Mouse (Mus musculus) MEL (cell line): Measurements from ENCODE around the gene Cbx5. TPM values are rescaled to one million over a fixed set of nuclear protein-coding genes. Genes with fewer than 3 reads are reported as not detected.

Source experiments
- DNase-seq: peaks from one replicate; pipeline ENCODE4 v3.0.0; 2011; ENCODE audit warnings: low read depth, low spot score
- H3K27ac ChIP-seq: 2 replicates; pipeline ENCODE4 v1.5.1; 2012; ENCODE audit warnings: low read depth, mild to moderate bottlenecking, control low read depth, low read length, moderate library complexity; ENCODE audit not compliant: control insufficient read depth
- H3K27me3 ChIP-seq, 2 experiments: fragments of 150-350 bp in 1 of 2; sonication (generic) in 1 of 2; 2 replicates each; pipeline ENCODE4 v1.6.1; 2012; ENCODE audit warnings: low read length in 2 of 2, mild to moderate bottlenecking in 2 of 2, improper control_type of control experiment in 1 of 2, moderate library complexity in 1 of 2; ENCODE audit not compliant: insufficient read depth in 2 of 2, control insufficient read depth in 1 of 2
- H3K36me3 ChIP-seq, 2 experiments: 2 replicates each; pipeline ENCODE4 v1.6.1; 2012 to 2014; ENCODE audit warnings: low read length in 2 of 2, improper control_type of control experiment in 1 of 2, inconsistent platforms in 1 of 2, mild to moderate bottlenecking in 1 of 2; ENCODE audit not compliant: insufficient read depth in 2 of 2, control insufficient read depth in 1 of 2
- H3K4me1 ChIP-seq, 2 experiments: fragments of 150-350 bp in 1 of 2; sonication (generic) in 1 of 2; 2 replicates each; pipeline ENCODE4 v1.6.1; 2012; ENCODE audit warnings: low read length in 2 of 2, improper control_type of control experiment in 1 of 2, mild to moderate bottlenecking in 1 of 2; ENCODE audit not compliant: insufficient read depth in 2 of 2, control insufficient read depth in 1 of 2
- H3K4me3 ChIP-seq, 2 experiments: fragments of 150-350 bp in 1 of 2; sonication (generic) in 1 of 2; 2 replicates each; pipeline ENCODE4 v1.5.1; 2012; ENCODE audit warnings: low read depth in 2 of 2, low read length in 2 of 2, mild to moderate bottlenecking in 2 of 2, moderate library complexity in 2 of 2, control low read depth in 1 of 2, improper control_type of control experiment in 1 of 2; ENCODE audit not compliant: control insufficient read depth in 1 of 2, insufficient read depth in 1 of 2
- H3K79me2 ChIP-seq: 2 replicates; pipeline ENCODE4 v1.6.1; 2012; ENCODE audit warnings: mild to moderate bottlenecking, low read length, moderate library complexity; ENCODE audit not compliant: control insufficient read depth, poor library complexity, insufficient read depth
- H3K9ac ChIP-seq: 2 replicates; pipeline ENCODE4 v1.6.1; 2012; ENCODE audit warnings: low read depth, mild to moderate bottlenecking, control low read depth, low read length, moderate library complexity; ENCODE audit not compliant: control insufficient read depth, poor library complexity, severe bottlenecking
- H3K9me3 ChIP-seq: fragments of 150-350 bp; sonication (generic); replicated peaks from 2 replicates; pipeline ENCODE4 v1.6.1; 2012; ENCODE audit warnings: mild to moderate bottlenecking, low read length, improper control_type of control experiment, moderate library complexity; ENCODE audit not compliant: insufficient read depth
- BHLHE40 ChIP-seq: IDR thresholded peaks from 2 replicates; pipeline ENCODE4 v1.6.1; 2012; ENCODE audit warnings: low read depth, mild to moderate bottlenecking, inconsistent platforms, low read length, improper control_type of control experiment, borderline replicate concordance
- CHD2 ChIP-seq: IDR thresholded peaks from 2 replicates; pipeline ENCODE4 v1.6.1; 2011; ENCODE audit warnings: low read length, improper control_type of control experiment
- CTCF ChIP-seq, 3 experiments: IDR thresholded peaks in 2 of 3; conservative IDR thresholded peaks in 1 of 3; 2 replicates each; pipeline ENCODE4 v1.5.1; 2011 to 2012; ENCODE audit warnings: low read length in 3 of 3, low read depth in 2 of 3, mild to moderate bottlenecking in 2 of 3, improper control_type of control experiment in 1 of 3, inconsistent platforms in 1 of 3, mixed read lengths in 1 of 3, moderate library complexity in 1 of 3; ENCODE audit not compliant: control insufficient read depth in 1 of 3, insufficient read depth in 1 of 3, poor library complexity in 1 of 3, severe bottlenecking in 1 of 3
- E2F4 ChIP-seq: IDR thresholded peaks from 2 replicates; pipeline ENCODE4 v1.6.1; 2011; ENCODE audit warnings: low read depth, low read length, improper control_type of control experiment, borderline replicate concordance
- ELF1 ChIP-seq: IDR thresholded peaks from 2 replicates; pipeline ENCODE4 v1.6.1; 2014; ENCODE audit warnings: low read depth, mild to moderate bottlenecking, inconsistent platforms, low read length, improper control_type of control experiment, moderate library complexity
- EP300 ChIP-seq, 2 experiments: IDR thresholded peaks; 2 replicates each; pipeline ENCODE4 v1.6.1; 2011; ENCODE audit warnings: improper control_type of control experiment in 2 of 2, low read length in 2 of 2, low read depth in 1 of 2, mild to moderate bottlenecking in 1 of 2
- ETS1 ChIP-seq: IDR thresholded peaks from 2 replicates; pipeline ENCODE4 v1.6.1; 2012; ENCODE audit warnings: low read depth, mild to moderate bottlenecking, inconsistent platforms, low read length, improper control_type of control experiment, moderate library complexity
- GABPA ChIP-seq: IDR thresholded peaks from 2 replicates; pipeline ENCODE4 v1.6.1; 2012; ENCODE audit warnings: low read depth, mild to moderate bottlenecking, inconsistent platforms, low read length, improper control_type of control experiment, moderate library complexity
- GATA1 ChIP-seq: IDR thresholded peaks from 2 replicates; pipeline ENCODE4 v1.6.1; 2011; ENCODE audit warnings: low read depth, low read length, improper control_type of control experiment
- HCFC1 ChIP-seq: IDR thresholded peaks from 2 replicates; pipeline ENCODE4 v1.6.1; 2012; ENCODE audit warnings: low read depth, mild to moderate bottlenecking, inconsistent platforms, low read length, improper control_type of control experiment, moderate library complexity
- JUND ChIP-seq: IDR thresholded peaks from 2 replicates; pipeline ENCODE4 v1.6.1; 2011; ENCODE audit warnings: low read depth, mild to moderate bottlenecking, improper control_type of control experiment, low read length
- KAT2A ChIP-seq: conservative IDR thresholded peaks from 2 replicates; pipeline ENCODE4 v1.6.1; 2012; ENCODE audit warnings: low read depth, low read length, improper control_type of control experiment, inconsistent platforms
- MAFK ChIP-seq: IDR thresholded peaks from 2 replicates; pipeline ENCODE4 v1.6.1; 2011; ENCODE audit warnings: low read depth, mild to moderate bottlenecking, low read length, improper control_type of control experiment, borderline replicate concordance
- MAX ChIP-seq: IDR thresholded peaks from 2 replicates; pipeline ENCODE4 v1.6.1; 2011; ENCODE audit warnings: low read length, improper control_type of control experiment
- MAZ ChIP-seq: IDR thresholded peaks from 2 replicates; pipeline ENCODE4 v1.6.1; 2012; ENCODE audit warnings: low read depth, mild to moderate bottlenecking, inconsistent platforms, low read length, improper control_type of control experiment
- MEF2A ChIP-seq: IDR thresholded peaks from 2 replicates; pipeline ENCODE4 v1.6.1; 2014; ENCODE audit warnings: low read depth, mild to moderate bottlenecking, inconsistent platforms, low read length, improper control_type of control experiment; ENCODE audit not compliant: poor library complexity, insufficient replicate concordance, severe bottlenecking; ENCODE audit errors: extremely low read depth
- MXI1 ChIP-seq: IDR thresholded peaks from 2 replicates; pipeline ENCODE4 v1.6.1; 2011; ENCODE audit warnings: mild to moderate bottlenecking, low read depth, low read length, improper control_type of control experiment
- MYB ChIP-seq: IDR thresholded peaks from 2 replicates; pipeline ENCODE4 v1.6.1; 2011; ENCODE audit warnings: mild to moderate bottlenecking, low read depth, low read length, improper control_type of control experiment
- NELFE ChIP-seq: IDR thresholded peaks from 2 replicates; pipeline ENCODE4 v1.6.1; 2011; ENCODE audit warnings: low read depth, low read length, improper control_type of control experiment
- NRF1 ChIP-seq: IDR thresholded peaks from 2 replicates; pipeline ENCODE4 v1.6.1; 2014; ENCODE audit warnings: low read depth, mild to moderate bottlenecking, inconsistent platforms, low read length, improper control_type of control experiment, moderate library complexity; ENCODE audit not compliant: poor library complexity, insufficient read depth, severe bottlenecking
- POLR2A ChIP-seq, 2 experiments: IDR thresholded peaks; 2 replicates each; pipeline ENCODE4 v1.6.1; 2011 to 2012; ENCODE audit warnings: low read length in 2 of 2, mild to moderate bottlenecking in 2 of 2, control low read depth in 1 of 2, improper control_type of control experiment in 1 of 2, low read depth in 1 of 2, moderate library complexity in 1 of 2; ENCODE audit not compliant: control insufficient read depth in 1 of 2, insufficient read depth in 1 of 2, poor library complexity in 1 of 2
- POLR2AphosphoS2 ChIP-seq: IDR thresholded peaks from 2 replicates; pipeline ENCODE4 v1.6.1; 2011; ENCODE audit warnings: low read length, improper control_type of control experiment
- POLR2AphosphoS5 ChIP-seq: IDR thresholded peaks from 2 replicates; pipeline ENCODE4 v1.6.1; 2012; ENCODE audit warnings: low read depth, borderline replicate concordance, mild to moderate bottlenecking, inconsistent platforms, low read length, moderate library complexity, mixed read lengths
- RAD21 ChIP-seq: IDR thresholded peaks from 2 replicates; pipeline ENCODE4 v1.6.1; 2011; ENCODE audit warnings: mild to moderate bottlenecking, low read depth, low read length, improper control_type of control experiment
- RCOR1 ChIP-seq: IDR thresholded peaks from 2 replicates; pipeline ENCODE4 v1.6.1; 2012; ENCODE audit warnings: low read depth, mild to moderate bottlenecking, inconsistent platforms, low read length, improper control_type of control experiment
- SIN3A ChIP-seq: IDR thresholded peaks from 2 replicates; pipeline ENCODE4 v1.6.1; 2012; ENCODE audit warnings: low read length, improper control_type of control experiment, inconsistent platforms
- TAL1 ChIP-seq: IDR thresholded peaks from 2 replicates; pipeline ENCODE4 v1.6.1; 2012; ENCODE audit warnings: mild to moderate bottlenecking, inconsistent platforms, low read length, moderate library complexity, mixed read lengths
- TBP ChIP-seq: IDR thresholded peaks from 2 replicates; pipeline ENCODE4 v1.8.0; 2011; ENCODE audit warnings: low read depth, low read length, improper control_type of control experiment
- TCF12 ChIP-seq: IDR thresholded peaks from 2 replicates; pipeline ENCODE4 v1.6.1; 2014; ENCODE audit warnings: low read depth, mild to moderate bottlenecking, inconsistent platforms, low read length, improper control_type of control experiment, moderate library complexity
- USF1 ChIP-seq: IDR thresholded peaks from 2 replicates; pipeline ENCODE4 v1.6.1; 2014; ENCODE audit warnings: low read depth, mild to moderate bottlenecking, inconsistent platforms, low read length, improper control_type of control experiment, moderate library complexity
- USF2 ChIP-seq, 2 experiments: IDR thresholded peaks; 2 replicates each; pipeline ENCODE4 v1.6.1; 2011 to 2012; ENCODE audit warnings: improper control_type of control experiment in 2 of 2, low read length in 2 of 2, borderline replicate concordance in 1 of 2, inconsistent platforms in 1 of 2, low read depth in 1 of 2, mild to moderate bottlenecking in 1 of 2; ENCODE audit not compliant: insufficient read depth in 1 of 2
- ZC3H11A ChIP-seq: IDR thresholded peaks from 2 replicates; pipeline ENCODE4 v1.6.1; 2012; ENCODE audit warnings: low read depth, mild to moderate bottlenecking, inconsistent platforms, low read length, improper control_type of control experiment
- ZKSCAN1 ChIP-seq: IDR thresholded peaks from 2 replicates; pipeline ENCODE4 v1.6.1; 2012; ENCODE audit warnings: low read depth, mild to moderate bottlenecking, inconsistent platforms, low read length, improper control_type of control experiment, moderate library complexity
- ZMIZ1 ChIP-seq: IDR thresholded peaks from 2 replicates; pipeline ENCODE4 v1.6.1; 2012; ENCODE audit warnings: low read depth, mild to moderate bottlenecking, inconsistent platforms, low read length, improper control_type of control experiment, moderate library complexity
- ZNF384 ChIP-seq: IDR thresholded peaks from 2 replicates; pipeline ENCODE4 v1.6.1; 2012; ENCODE audit warnings: low read depth, mild to moderate bottlenecking, inconsistent platforms, low read length, improper control_type of control experiment
- polyA plus RNA-seq, 2 experiments: library from polyadenylated mRNA; stranded (reverse) in 1 of 2; unstranded in 1 of 2; fragments of >175 nt in 1 of 2; fragments of >200 nt in 1 of 2; gene quantifications; 2 replicates each; pipeline versions ENCODE4 v1.2.1 to v1.2.4; 2012; ENCODE audit warnings: low replicate concordance in 2 of 2, low read depth in 1 of 2; ENCODE audit not compliant: insufficient read length in 2 of 2, insufficient read depth in 1 of 2, missing spikeins in 1 of 2
- total RNA-seq: library from RNA; depleted of rRNA; stranded (reverse); fragments of 300-350 nt; gene quantifications from 2 replicates; pipeline ENCODE4 v1.2.3, GENCODE M21; 2012

Cbx5 gene
- total and polyA plus RNA-seq, 3 experiments: 39.8 to 67.1 (median 42.4) TPM

- Histone ChIP-seq H3K9ac (peak within 1 kb of the TSS; percentile 97), H3K27ac (peak within 1 kb of the TSS; percentile 61), H3K9me3 (no peaks in the 10 kb centered on the region), H3K27me3 (no peaks in the 10 kb centered on the region), H3K79me2 (peaks cover 22% of the 10 kb centered on the region), H3K4me1 (peaks cover 3 to 15% of the 10 kb centered on the region in 2 experiments; a peak in 3 of 4 replicates), H3K36me3 (peaks cover 0 to 18% of the 10 kb centered on the region in 2 experiments; a peak in 2 of 4 replicates), H3K4me3 (peak within 1 kb of the TSS; percentile 84 to 96)
- peak; percentile 96 for DNase-seq
- no peak for TF ChIP-seq TAL1
- TF ChIP-seq ETS1: no peak
- peak in 1 of 2 experiments; percentile 74; a peak in 2 of 4 replicates for TF ChIP-seq USF2 (IDR thresholded peaks at IDR 0.05; ENCODE audit: borderline replicate concordance in 1 of 2, insufficient read depth in 1 of 2, low read depth in 1 of 2, low read length in 2 of 2)
- no peak for TF ChIP-seq GABPA
- TF ChIP-seq MEF2A: no peak
- TF ChIP-seq JUND: no peak
- TF ChIP-seq ZNF384: no peak
- TF ChIP-seq MAFK: no peak
- no peak for TF ChIP-seq EP300 (IDR thresholded peaks at IDR 0.05; ENCODE audit: low read depth in 1 of 2, low read length in 2 of 2)
- TF ChIP-seq MYB: no peak
- TF ChIP-seq CHD2: peak; percentile 76
- peak in 1 of 2 experiments; percentile 63; a peak in 2 of 4 replicates for TF ChIP-seq POLR2A (IDR thresholded peaks at IDR 0.05; ENCODE audit: control insufficient read depth in 1 of 2, insufficient read depth in 1 of 2, low read depth in 1 of 2, low read length in 2 of 2, poor library complexity in 1 of 2)
- no peak for TF ChIP-seq POLR2AphosphoS2
- TF ChIP-seq ZC3H11A: no peak
- no peak for TF ChIP-seq POLR2AphosphoS5
- TF ChIP-seq SIN3A: peak; percentile 77
- no peak for TF ChIP-seq RCOR1
- TF ChIP-seq TCF12: no peak
- no peak for TF ChIP-seq RAD21
- TF ChIP-seq HCFC1: peak; percentile 79; the same call in 1 of the 2 replicates
- no peak for TF ChIP-seq ZMIZ1
- peak; percentile 47; the same call in 1 of the 2 replicates for TF ChIP-seq MXI1
- peak in 1 of 3 experiments; percentile 17; a peak in 1 of 6 replicates for TF ChIP-seq CTCF (IDR thresholded peaks at IDR 0.05 in 2 of 3, conservative IDR thresholded peaks at IDR 0.05 in 1 of 3; ENCODE audit: control insufficient read depth in 1 of 3, insufficient read depth in 1 of 3, low read depth in 2 of 3, low read length in 3 of 3, poor library complexity in 1 of 3, severe bottlenecking in 1 of 3)
- TF ChIP-seq NELFE: peak; percentile 57
- no peak for TF ChIP-seq BHLHE40
- no peak for TF ChIP-seq ZKSCAN1
- peak; percentile 84 for TF ChIP-seq ELF1
- TF ChIP-seq MAX: peak; percentile 92
- TF ChIP-seq MAZ: 0 out of 2 replicates have a peak, but pooled peaks have one; percentile 7
- TF ChIP-seq USF1: peak; percentile 97
- TF ChIP-seq TBP: peak; percentile 66
- peak; percentile 53 for TF ChIP-seq KAT2A
- TF ChIP-seq NRF1: no peak
- TF ChIP-seq E2F4: no peak
- TF ChIP-seq GATA1: no peak
Measured at GRCm38 (mm10) chr15:103272419-103273279, 33.0 kb upstream of the Cbx5 start, which contains the start of gene Copz1. Gene Copz1 (plus strand): TSS chr15:103272714.
